Mouse (Mus musculus) right cerebral cortex, adult 18-20 months (tissue): ENCODE data around the gene Crb2.

Experiments used
- DNase-seq: peaks from one replicate; pipeline ENCODE4 v3.0.0; 2022; ENCODE audit warnings: mixed read lengths

Gene Crb2

DNA sequence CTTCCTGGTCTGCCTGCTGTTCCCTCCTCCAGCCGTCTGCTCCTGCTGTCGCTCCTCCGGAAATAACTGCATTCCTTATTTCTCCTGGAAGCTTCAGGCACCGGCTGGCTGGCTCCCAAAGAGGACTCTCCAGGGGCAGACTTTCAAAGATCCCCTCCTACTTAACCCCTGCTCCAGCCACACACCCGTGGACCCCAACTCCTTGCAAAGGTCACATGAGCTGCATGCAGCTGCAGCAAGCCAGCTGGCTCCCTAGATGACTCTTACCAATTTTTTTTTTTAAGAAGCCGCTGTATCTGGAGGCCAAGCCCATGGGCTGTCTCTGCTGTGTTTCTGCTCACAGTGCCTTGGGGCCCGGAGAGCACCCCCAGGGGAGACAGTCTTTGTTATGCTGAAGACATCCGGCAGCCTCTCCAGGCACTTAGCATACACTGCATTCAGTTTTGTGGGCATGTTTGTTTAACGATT, 8.9 kb upstream of the Crb2 start:
- peak; percentile 79 for DNase-seq

DNA sequence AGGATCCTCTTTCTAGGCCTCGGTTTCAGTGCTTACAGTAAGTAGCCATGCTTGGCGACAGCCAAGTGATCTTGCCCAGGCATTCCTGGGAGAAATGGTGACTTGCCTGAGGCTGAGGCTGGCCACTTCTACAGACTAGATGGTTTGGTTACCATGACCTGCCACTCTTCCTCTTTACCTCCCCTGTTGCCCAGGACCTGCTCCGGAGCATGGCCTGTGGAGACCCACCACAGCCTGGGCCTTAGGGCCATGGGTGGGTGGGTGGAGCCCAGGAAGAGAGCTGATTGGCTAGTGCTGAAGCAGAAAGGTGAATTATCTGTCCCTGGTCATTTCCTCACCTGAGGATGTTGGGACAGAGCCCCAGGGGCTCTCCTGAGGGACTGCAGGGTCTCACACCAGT, 8.3 kb upstream of the Crb2 start:
- DNase-seq, result no peak

DNA sequence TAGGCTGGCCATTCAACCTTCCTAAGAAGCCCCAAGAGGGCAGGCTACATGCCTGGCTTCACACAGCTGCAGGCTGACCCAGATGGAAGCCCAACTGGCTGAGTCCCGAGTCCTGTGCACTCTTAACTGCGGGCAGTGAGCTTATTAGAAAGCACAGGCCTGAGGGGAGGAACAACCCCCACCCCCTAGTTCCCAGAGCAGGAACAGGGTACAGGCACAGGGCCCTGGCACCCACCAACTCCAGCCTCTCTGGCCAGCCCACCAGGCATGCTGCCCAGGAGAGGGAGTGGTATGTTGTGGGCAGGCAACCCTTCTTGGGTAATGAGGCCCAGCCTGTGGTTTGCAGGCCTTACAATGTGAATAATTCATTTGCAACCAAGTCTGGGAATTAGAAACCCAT, 7.1 kb upstream of the Crb2 start:
- peak; percentile 73 for DNase-seq

DNA sequence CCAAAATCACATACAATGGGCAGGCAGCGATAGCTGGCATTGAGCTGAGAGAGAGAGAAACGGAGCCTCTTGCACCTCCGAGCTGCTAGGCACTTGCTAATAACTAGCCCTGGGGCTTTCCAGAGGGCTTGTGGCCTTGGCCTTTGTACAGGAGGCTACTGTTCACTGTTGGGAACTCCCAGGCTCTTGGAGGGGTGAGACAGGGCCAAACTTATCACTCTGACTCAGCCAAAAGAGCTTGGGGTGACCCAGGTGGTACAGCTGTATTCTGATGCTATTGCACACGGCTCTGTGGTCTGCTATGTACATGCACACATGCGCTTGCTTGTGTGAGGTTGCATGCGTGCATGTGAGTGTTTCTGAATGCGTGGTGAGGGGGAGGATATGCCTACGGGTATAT, 6.3 kb upstream of the Crb2 start:
- no peak for DNase-seq

DNA sequence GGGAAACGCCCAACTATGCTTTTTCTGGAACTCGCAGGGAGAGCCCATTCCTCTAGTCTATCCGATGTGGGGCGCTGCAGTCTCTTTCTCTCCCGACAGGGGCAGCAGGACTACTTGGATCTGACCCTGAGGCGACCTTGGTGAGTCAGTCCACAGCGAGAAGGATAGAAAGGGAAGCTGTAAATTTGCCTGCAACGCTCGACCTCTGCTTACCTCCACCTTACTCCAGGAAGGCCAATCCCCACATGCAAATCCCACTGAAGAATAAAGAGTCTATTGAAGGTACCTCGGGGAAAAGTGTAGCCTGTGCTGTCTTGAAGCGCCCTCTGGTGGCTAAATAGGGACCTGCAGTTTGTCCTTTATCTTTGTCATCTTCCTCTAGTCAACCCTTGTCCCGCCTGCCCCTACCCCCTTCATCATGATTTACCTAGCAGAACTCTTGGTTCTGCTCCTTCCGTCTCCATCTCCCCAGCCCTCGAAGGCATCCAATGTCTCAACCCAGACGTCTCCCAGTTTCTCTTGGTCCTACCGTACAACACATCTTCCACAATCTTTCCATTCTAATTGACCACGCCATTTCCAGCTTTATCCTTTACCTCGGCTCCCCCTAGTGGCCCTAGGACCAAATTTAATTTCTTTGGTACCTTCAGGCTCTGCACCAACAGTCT, 4.3 kb upstream of the Crb2 start:
- peak; percentile 88 for DNase-seq

DNA sequence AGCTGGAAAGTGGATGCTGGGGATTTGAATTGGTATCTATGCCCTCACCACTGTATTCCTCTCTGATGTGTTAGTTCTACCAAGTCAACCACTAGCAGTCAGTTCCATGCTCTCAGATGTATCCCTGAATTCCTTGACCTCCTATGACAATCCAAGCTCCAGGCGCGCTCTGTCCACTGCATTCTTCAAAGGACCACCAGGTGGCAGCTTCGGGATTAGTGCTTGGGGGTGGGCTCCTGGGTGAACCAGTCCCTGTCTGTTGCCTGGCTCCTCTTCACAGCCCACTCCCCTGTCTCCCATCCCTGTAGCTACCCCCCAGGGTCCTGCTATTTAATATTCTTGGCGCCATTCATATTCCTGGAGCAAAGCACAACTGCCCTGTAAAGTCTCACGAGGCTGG, 1.5 kb upstream of the Crb2 start:
- no peak for DNase-seq

DNA sequence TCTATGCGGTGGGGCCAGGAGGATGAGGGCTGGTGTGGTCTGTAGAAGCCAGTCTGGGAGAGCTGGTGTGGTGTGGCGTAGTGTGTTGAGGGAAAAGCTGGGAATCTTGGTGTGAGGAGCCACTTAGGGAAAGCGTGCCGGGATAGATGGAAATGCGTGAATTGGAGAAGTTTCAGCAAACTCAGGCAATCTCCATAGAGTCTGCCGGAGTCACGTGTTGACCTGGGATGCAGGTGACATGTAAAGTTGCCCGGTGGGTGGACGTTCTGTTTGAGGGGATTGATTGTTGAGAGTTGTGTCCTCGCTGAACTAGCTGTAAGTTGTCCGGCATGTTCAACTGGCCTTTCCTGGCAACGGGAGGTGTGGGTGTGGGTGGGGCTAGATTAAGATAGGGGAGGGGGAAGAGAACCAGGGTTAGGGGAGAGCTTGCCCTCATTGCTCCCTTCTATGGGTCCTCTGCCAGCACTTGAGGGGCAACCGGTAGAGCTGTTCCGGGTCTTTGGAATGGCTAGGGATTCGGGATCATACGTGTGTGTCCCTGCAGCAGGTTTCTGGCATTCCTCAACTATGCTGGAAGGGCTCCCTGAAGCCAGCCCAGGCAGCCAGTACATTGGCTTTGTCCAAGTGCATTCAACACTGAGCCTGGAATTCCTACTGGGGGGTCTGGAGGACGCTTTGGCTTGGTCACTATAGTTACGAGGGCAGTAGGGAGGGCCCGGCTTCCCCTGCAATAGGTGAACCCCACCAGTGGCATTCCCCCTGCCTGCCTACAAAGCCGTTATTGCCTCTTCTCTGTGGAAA, 762 bp downstream of the Crb2 start:
- no peak for DNase-seq

DNA sequence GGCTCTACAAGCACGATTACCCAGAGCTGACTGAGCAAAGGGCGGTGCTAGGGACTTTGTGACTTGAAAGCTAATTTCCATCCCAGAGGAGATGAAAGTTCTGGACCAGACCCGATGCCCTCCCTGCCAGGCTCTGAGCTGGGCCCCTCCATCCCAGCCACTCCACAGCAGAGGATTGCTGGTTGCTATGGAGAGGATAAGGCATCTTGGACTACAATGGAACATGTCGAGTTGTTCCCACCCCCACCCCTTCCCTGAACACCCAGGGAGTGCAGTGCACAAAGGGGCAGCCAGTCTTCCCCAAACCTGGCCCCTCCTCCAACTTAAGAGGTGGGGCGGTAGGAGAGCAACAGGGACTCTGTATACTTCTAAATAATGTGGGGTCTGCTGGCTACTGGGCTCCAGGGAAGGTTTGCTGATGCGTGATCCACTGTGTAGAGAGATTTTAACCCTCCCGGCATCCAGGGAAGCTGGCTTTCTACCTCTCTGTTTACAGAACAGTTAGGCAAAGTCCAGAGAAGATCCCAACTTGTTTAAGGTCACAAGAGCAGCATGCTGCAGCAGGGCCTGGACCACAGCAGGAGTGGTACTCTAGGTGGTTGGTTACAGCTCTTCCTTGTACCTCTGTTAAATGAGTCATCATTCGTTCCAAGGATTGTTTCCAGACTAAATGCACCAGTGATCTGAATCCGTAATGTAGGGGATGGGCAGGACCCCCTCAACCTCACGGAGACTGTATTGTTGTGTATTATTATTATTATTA, 2.1 kb downstream of the Crb2 start:
- no peak for DNase-seq

DNA sequence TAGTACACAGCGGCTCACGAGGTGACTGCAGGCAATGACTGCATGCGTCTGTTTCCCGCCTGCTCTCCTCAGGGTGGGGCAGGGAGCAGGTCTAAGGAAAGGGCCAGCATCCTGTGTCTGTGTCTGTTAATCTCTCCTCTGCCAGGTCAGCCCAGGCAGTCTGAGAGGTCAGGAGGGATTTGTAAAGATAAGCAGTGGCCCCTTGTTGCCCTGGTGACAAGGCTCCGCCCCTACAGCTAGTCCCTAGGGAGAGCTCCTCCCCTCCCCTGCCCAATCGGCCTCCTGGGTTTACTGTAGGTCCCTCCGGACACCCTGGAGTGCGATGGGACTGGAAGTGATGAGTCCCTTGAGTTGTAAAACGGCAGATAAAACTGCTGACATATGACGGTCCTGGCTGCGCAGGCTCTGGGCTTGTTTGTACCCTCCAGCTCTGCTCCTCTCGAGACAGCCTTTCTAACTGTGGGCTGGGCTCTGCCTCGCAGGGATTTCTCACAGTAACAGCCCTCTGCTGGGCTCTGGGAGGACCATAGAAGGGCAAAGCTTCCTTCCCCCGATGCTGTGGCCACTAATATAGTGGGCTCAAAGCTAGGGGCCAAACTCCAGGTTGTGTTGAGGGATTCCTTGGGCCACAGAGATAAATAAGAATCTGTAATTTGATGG, 4.4 kb downstream of the Crb2 start:
- DNase-seq, result no peak

DNA sequence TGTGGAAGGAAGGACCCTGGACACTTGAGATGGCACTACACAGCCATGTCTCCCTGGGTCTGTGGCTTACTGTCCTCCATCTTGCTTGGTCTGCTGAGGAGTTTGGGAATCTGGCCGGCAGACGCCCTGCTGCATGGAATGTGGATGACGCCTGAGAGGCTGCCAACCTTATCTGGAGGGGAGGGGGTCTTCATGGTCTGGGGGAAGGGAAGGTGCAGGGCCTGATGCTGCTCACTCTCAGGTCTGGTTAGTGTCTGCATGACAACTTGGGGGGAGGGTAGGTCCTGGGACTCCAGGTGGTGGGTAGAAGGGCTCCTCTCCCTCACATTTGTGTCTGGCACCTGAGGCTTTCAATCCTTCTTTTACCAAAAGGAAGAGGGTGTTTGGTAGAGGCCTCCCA, 5.4 kb downstream of the Crb2 start:
- DNase-seq, result no peak

DNA sequence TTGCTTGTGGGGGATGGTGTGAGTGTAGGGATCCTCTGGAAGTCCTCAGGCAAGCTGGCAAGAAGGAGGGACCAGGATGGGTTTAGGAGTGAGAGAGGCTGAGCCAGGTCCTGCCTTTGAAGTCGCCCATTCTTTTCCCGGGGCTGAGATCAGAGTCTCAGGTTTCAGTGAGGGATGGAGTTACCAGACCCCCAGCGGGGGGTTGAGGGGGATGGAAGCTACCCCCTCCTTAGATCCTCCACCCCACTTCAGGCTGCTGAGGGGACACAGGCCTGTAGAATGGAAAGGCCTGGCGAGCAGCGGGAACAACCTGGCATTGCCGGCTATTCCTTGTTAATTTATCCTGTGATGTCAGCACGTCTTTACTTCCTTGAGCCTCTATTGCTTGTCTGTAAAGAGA, 6.0 kb downstream of the Crb2 start:
- no peak for DNase-seq

DNA sequence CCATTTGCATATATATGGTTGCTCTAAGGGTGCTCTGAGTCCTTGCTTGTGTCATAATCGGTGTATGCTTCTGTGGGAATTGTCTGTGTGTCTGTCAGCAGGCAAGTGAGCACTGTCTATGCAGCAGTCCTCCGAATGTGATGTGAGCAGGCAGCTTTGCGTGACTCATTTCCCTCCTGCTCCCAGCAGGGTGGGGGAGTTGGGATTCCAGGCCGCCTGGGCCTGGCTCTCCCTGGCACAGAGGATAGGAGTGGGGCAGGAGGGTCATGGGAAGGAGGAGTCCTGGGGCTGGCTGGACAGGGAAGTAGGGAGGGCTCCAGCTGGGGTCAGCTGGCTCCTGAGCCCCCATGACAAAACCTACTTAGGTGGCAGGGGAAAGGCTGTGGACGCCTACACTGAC, 8.4 kb downstream of the Crb2 start:
- peak; percentile 65 for DNase-seq

DNA sequence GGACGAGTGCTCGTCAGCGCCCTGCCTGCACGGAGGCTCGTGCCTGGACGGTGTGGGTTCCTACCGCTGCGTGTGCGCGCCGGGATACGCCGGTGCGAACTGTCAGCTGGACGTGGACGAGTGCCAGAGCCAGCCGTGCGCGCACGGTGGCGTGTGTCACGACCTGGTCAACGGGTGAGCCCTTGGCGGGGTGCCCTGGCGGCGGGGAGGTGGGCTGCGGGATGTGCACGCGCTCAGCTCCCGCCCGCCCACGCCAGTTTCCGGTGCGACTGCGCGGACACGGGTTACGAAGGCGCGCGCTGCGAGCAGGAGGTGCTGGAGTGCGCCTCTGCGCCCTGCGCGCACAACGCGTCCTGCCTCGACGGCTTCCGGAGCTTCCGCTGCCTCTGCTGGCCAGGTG, 10.4 kb downstream of the Crb2 start:
- peak; percentile 43 for DNase-seq

DNA sequence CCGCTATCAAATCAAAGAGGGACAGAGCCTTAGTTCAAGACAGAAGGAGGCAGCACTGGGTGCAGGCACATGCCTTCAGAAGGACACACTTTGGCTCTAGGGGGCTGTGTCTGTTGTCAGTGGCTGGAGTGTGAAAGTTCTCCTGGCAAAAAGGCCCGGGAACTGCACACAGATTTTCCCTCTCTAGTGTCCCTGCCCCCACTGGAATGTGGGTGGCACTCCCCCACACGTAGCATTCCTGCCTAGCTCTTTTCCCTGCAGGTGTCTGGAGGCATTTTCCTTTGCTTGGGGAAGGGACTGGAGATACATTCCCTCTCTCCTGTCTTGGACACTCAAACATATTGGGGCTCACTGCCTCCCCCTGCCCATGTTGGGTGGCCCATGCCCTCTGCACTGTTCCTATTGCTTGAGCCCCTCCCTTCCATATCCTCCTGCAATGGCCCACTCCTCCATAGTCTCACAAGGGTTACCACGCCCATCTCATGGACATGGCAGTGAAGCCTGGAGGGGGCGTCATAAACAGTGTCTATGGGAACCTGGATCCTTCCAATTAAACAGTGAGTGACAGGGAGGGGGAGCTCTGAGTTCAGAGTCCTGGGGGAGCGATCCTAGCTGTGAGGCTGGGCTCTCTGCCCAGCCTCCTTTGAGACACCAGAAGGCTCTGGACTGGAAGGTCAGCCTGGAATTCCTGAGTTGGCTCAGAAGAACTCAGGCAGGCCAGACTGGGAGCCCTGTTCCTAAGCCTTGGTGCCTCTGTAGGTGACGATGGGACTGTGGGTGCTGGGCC, 12.3 kb downstream of the Crb2 start:
- DNase-seq, result no peak

DNA sequence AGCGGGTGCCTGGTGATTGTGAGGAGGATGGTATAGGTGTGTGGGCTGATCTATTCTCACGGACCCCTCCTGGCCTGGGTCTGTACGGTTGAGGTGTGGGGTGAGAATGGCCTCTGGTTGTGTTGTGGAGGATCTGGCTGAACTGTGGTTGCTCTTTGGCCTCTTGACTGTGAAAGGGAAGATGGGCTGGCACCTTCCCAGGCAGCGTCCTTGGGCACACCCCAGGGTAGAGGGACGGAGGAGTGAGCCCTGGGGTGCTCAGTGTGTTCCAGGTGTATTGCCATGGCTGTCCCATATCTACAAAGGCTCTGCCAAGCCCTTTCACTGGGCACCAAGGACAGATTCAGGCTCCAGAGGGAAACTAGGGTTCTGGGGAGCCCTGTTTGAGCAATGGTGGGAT, 13.0 kb downstream of the Crb2 start:
- no peak for DNase-seq

DNA sequence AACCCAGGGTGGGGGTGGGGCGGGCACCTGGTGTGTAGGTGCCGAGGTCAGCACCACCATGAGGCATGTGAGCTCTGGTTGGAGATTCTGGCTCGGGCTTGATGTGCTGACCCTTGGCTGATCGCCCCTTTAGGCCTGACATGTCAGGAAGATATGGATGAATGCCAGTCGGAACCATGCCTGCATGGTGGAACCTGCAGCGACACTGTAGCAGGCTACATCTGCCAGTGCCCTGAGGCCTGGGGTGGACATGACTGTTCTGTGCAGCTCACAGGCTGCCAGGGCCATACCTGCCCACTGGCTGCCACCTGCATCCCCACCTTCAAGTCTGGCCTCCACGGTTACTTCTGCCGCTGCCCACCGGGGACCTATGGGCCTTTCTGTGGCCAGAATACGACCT, 13.9 kb downstream of the Crb2 start:
- DNase-seq, result no peak

DNA sequence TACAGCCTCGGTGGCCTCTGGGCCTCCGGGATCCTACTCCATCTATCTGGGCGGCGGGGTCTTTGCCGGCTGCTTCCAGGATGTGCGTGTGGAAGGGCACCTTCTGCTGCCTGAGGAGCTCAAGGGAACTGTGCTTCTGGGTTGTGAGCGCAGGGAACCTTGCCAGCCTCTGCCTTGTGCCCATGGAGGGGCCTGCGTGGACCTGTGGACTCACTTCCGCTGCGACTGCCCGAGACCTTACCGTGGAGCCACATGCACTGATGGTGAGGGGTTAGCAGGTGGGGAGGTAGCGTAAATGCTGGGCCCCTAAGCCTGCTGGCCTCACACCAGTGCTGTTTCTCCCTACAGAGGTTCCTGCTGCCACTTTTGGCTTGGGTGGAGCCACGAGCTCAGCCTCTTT, 14.7 kb downstream of the Crb2 start:
- no peak for DNase-seq

DNA sequence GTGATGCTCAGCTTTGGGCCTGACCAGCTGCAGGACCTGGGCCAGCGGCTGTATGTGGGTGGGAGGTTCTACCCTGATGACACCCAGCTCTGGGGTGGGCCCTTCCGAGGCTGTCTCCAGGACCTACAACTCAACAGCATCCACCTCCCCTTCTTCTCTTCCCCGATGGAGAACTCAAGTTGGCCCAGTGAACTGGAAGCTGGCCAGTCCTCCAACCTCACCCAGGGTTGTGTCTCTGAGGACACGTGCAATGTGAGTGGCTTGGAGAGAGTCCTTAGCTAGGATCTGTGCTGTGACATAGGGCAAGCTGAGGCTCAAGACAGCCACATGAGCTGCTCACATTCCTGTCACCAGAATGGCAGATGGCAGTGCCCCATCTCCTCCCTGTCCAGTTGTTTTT, 15.3 kb downstream of the Crb2 start:
- DNase-seq, result no peak

DNA sequence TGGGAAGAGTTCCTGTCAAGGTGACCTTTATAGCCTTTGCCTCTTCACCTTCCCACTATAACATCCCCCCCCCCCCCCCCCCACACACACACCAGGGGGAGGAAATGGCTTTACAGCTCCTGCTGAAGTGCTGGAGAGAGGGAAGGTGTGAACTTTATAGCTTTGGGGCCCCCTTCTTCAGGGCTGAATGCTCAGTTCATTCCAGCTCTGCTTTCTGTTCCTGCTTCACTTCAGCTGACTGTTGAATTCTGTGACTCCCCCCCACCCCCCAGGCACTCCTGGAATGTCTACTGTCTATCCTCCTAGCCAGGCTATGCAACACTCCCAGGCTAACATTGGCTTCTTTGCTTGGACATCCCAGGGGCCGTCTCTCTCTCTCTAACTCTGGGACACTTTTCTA, 20.0 kb downstream of the Crb2 start:
- DNase-seq, result no peak

DNA sequence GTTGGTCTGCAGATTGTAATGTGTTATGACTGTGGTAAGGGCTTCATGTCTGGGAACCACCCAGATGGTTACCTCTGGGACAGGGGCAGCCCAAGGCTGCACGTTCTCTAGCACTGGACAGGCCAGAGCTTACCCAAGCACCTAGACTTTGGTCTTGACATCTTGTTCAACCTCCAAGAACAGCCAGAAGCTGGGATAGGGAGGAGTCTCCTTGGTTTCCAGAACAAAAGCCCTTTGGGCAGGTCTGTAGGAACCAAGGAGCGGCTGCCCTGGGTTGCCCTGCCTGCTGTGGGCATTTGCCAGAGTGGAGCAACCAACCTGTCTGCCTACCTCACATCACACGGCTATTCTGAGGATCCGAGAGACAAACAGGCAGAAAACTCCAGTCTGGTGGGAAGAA, 21.0 kb downstream of the Crb2 start:
- DNase-seq, result no peak

DNA sequence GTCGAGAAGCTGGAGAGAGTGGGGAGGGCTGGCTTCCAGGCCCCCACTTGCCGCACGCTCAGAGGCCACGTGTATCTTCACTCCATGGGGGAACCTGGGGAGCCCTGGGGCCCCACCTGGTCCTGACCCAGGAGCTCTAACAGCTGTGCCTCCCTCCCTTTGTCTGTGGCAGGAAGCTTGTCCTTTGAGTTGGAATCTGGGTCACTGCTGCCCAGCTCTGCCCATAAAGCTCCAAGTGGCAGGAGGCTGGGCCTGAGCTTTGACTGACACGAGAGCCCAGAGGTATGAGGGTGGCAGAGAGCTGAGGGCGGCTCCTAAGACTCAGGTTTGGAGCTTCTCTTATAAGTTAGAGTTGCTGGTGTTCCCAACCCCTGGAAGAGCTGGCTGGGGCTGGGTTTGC, 23.1 kb downstream of the Crb2 start:
- DNase-seq, result no peak

DNA sequence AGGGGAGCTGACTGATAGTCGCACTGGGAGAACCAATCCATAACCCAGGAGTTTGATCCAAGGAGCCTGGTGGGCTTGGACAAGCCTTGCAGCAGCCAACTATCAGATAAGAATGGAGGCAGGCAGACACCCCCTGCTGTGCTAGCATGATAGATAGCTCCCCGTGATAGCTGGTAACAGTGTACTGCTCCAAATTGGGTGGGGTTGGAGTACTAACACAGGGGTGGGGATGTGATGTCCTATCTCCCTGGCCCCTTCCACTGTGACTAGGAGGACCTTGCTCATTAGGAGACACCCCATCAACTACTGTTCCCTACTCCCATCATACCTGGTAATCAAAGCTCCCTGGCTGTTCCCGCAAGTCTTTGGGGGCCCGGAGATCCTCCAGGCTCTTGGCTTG, 25.6 kb downstream of the Crb2 start:
- DNase-seq, result no peak
